Mouse (Mus musculus) heart, postnatal 0 days (tissue): Measurements from ENCODE around the gene Galnt17.

Experiments
- CTCF ChIP-seq: IDR thresholded peaks from 2 replicates; pipeline ENCODE4 v1.5.1; 2016; ENCODE audit warnings: antibody characterized with exemption, control low read depth, low read depth
- EP300 ChIP-seq: IDR thresholded peaks from 2 replicates; pipeline ENCODE4 v1.6.1; 2016; ENCODE audit warnings: antibody characterized with exemption, low read depth

DNA sequence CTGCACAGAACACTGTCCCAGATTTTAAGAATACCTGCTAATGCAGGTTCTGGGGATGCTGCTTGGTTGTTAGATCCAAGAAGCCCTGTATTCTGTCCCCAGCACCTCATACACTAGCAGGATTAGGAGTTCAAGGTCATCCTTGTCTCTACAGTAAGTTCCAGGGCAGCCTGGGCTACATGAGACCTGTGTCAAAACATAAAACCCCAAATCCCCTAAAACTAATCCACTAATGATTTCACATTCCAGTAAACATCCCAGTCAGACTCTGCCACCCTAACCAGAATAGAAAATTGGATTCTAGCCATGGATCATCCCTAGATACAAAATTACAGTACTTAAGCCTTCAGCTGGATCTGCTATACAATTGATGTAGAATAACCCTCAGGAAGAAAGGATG lies 123.7 kb downstream of the Galnt17 start:
- no peak for TF ChIP-seq CTCF
- no peak for TF ChIP-seq EP300
